Mouse (Mus musculus) naive thymus-derived CD4-positive, alpha-beta T cell, adult 2 months (primary cell): ENCODE results near the gene R3hdml.
"Not testable (repeated sequence)": the region's sequence is repeated elsewhere in the genome, so short reads cannot be mapped to it uniquely, and the experiment has no call there.

Source experiments
- DNase-seq: peaks from one replicate; pipeline ENCODE4 v3.0.0-alpha.2; 2011; ENCODE audit warnings: low read depth

The R3hdml gene

GRCm38 (mm10) chr2:163492018-163492417, at the start of gene R3hdml:
TSS of gene R3hdml (plus strand) at chr2:163492318.
- no peak for DNase-seq

- no peak for DNase-seq
Measured at GRCm38 (mm10) chr2:163443543-163443942, 48.6 kb upstream of the R3hdml start.

DNA sequence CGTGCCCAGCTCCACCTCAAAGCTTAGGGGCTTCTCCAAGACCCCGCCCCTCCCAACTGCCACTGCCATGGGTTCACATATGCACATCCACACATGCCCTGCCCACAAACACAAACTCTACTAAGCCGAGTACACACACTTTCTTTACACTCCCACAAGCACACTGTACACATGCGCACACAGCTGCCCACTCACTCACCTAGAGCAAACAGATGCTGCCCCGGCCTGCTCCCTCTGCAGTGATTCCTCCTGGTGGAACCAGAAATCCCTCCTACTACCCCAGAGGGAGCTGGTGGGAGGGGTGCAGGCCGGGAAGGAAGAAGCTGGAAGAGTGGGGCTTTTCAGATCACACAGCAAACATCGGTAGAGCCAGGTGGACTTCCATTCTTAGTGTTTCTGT, 48.1 kb upstream of the R3hdml start:
- DNase-seq = no peak

- DNase-seq = no peak
Measured at GRCm38 (mm10) chr2:163447375-163447774, 44.7 kb upstream of the R3hdml start.

GRCm38 (mm10) chr2:163449276-163449675, 42.8 kb upstream of the R3hdml start:
- no peak for DNase-seq

DNA sequence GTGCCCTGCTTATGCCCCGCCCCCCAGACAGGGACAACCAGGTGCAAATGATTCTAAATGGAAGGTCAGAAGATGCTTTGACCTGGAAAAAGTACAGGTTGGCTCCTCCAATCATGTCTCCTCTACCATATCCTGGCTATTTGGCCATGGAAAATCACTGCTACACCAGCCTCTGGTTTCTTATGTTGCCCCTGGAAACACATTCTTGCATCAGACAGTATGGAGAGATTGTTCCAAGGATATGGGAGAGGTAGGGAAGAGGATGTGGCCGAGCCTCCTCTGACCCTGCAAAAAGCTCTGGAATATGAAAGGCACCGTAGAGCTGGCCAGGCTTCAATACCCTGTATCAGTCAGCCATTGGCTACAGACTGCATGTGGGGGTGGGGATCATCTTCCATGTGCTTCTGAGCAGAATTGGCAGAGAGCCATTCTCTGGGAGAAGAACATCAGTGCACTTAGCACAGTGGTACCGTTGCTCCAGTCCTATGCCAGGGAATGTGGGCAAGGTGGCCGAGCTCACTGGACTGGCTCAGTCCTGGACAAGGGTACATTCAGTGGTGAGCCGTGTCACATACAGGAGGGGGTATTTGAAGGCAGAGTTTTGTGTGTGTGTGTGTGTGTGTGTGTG, 41.3 kb upstream of the R3hdml start:
- DNase-seq = no peak

DNA sequence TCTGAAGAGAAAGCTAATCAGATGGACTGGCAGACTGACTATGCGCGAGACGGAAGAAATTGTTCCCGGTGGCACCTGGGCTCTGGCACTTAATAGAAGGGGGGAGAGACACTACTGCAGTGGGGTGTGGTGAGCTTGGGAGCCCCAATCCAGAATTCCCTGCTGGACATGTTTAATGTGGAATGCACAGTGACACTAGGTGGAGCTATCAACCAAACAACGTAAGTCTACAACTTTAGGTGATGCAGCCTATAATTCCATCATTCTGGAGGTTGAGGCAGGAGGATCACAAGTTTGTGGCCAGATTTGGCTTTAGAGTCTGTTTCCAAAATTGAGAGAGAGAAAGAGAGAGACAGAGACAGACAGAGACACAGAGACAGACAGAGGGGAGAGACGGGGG, 39.4 kb upstream of the R3hdml start:
- no peak for DNase-seq

GRCm38 (mm10) chr2:163453378-163453777, 38.7 kb upstream of the R3hdml start:
- DNase-seq = no peak

DNA sequence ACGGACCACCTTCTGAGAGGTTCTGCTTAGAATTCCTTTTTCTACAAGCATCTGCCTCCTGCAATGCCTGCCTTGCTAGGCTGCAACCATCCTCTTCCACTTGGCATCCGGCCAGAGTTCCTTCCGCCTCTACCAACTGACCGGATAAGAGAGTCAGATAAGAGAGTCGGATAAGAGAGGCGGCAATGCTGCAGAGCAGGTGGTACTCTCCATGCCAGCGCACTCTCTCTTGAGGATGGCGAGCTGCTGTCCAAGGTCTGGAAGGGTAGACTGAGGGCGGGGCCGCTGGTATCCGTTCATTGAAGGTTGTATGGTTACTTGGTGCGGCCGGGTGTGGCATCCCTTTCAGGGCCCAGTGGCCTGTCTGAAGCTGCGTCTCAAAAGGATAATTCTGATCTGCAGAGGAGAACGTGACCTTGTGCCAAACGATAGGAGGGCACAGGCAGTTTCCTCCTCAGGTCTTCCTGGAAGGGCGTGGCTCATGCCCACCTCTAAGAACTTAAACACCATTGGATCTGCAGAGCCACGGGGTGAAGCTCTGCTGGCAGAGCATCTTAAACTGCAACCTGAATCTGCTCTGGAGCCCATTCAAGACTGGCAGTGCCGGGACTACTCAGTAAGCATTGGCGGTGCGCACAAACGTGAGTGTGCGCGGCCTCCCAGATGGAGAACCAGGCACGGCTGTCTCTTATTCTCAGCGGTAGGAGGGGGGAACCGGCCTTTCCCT, 33.4 kb upstream of the R3hdml start:
- no peak for DNase-seq

DNA sequence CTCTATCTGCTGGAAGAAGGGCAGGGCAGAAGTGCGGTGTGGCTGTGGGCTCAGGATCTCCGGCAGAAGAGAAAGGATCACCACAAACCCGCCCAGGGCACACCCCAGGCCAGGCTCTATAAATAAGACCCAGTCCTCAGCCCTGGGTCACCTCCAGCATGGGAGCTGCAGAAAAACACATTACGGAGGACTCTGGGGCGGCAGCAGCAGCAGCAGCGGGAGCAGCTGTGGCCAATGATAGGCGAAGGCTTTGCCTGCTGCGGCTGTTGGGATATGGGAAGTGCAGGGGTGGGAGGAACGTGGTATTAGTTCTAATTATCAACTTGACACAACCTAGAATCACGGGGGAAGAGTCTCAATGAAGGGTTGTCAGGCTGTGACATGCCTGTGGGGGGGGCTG, 32.7 kb upstream of the R3hdml start:
- no peak for DNase-seq

DNA sequence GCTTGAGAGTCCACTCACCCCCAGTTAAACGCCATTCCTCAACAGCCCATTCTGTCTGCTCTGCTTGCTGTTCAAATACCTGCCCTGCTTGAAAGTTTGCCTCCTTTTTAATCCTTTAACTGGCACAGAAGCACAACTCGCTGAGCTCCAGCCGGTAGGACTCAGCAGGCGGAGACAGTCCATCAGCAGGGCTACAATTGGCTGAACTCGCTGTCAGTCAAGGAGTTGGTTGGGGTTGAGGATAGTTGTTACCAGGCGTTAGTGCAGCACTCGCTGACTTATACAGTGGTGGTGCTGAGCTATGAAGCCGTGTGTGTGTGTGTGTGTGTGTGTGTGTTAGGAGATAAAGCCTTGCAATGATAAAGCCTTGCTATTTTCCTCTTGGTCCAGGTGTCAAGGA, 31.5 kb upstream of the R3hdml start:
- DNase-seq = no peak

DNA sequence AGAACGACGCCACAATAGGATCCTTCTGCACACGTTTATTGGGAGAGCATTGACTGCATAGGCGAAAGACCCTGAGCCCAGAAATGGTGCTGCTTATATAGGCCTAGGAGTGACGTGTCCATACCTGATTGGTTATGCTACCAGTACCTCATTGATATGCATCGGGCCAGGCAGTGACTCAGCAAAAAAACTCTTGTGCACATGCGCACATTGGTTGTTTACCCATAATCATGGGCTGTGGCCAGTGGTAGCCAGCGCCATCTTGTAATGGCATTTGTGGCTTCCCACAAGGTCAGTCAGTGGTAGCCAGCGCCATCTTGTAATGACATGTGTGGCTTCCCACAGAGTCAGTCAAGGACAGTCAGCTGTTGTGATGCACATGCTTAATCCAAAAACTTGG, 30.8 kb upstream of the R3hdml start:
- not testable (repeated sequence) for DNase-seq

DNA sequence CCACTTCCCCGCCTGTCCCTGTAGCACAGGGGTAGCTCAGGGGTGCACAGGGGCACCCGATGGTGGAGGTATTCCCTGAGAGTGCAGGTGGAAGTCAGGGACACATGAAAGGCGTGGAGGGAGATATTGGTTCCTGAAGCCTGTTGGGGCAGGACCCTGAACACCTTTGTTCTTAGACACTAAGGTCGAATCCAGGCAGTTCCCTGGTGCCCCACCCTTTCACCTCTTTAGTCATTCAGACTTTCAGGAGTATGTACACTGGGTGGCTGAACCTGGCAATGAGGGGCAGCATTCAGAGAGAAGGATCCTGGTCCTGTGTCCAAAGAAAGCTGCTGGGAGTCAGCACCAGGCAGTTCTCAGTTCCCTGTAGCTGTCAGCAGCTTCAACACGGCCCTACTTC, 29.7 kb upstream of the R3hdml start:
- no peak for DNase-seq

GRCm38 (mm10) chr2:163462801-163463200, 29.3 kb upstream of the R3hdml start:
- DNase-seq = no peak

- no peak for DNase-seq
Measured at GRCm38 (mm10) chr2:163463251-163463769, 28.8 kb upstream of the R3hdml start.

DNA sequence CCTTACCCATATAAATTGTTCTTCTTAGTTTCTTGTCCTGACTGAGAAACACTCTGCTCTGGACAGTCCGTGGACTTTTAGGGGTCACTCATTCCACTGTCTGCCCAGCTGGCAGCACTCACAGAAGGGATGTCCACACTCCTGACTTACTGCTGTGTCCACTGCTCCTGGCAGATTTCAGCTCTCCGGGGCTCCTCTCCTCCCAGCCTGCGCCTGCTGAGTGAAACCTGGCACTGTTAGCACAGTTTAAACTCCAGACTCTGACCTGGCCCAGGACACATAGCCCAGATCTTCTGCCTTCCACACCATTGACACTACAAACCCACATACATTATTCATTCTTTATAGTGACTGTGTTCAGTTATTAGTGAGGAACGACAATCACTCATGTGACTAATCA, 28.1 kb upstream of the R3hdml start:
- DNase-seq = no peak

- no peak for DNase-seq
Measured at GRCm38 (mm10) chr2:163464562-163464961, 27.6 kb upstream of the R3hdml start.

GRCm38 (mm10) chr2:163466771-163467170, 25.3 kb upstream of the R3hdml start:
- DNase-seq = no peak

DNA sequence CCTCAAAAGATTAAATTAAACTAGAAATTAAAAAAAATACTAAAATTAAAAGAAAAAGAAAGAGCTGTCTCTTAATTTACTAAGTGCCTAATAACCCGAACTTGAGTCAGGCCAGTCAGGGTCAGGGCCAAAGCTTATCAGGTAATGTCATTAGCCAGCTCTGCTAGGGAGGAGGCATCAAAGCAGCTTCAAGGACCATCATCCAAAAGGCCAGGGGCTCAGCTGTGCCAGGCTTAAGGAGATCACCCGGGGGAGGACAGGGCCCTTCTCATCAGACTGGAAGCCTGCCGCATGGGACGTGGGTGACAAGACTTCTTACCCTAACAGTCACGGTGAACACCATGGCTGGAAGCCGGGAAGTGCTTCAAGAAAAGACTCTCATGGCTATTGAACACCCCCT, 24.5 kb upstream of the R3hdml start:
- no peak for DNase-seq

- no peak for DNase-seq
Measured at GRCm38 (mm10) chr2:163468866-163469265, 23.3 kb upstream of the R3hdml start.

DNA sequence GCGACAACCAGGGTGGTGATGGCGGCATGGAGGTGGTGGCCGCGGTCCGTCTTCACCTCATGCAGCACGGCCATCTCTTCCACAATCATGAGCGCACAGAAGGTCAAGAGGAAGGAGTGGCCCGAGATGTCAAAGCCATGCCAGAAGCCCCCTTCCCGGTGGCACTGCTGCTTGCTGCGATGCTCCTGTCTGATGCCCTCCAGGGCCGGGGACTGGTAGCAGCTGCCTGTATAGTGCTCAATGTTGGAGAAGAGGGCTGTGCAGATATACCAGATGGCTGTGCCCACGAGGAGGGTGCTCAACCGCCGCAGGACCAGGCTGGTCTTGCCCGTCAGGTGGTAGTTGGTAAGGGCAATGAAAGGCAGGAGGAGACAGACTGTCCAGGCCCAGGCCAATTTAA, 22.4 kb upstream of the R3hdml start:
- DNase-seq = no peak

GRCm38 (mm10) chr2:163471136-163471535, 21.0 kb upstream of the R3hdml start:
- peak; percentile 6 for DNase-seq

DNA sequence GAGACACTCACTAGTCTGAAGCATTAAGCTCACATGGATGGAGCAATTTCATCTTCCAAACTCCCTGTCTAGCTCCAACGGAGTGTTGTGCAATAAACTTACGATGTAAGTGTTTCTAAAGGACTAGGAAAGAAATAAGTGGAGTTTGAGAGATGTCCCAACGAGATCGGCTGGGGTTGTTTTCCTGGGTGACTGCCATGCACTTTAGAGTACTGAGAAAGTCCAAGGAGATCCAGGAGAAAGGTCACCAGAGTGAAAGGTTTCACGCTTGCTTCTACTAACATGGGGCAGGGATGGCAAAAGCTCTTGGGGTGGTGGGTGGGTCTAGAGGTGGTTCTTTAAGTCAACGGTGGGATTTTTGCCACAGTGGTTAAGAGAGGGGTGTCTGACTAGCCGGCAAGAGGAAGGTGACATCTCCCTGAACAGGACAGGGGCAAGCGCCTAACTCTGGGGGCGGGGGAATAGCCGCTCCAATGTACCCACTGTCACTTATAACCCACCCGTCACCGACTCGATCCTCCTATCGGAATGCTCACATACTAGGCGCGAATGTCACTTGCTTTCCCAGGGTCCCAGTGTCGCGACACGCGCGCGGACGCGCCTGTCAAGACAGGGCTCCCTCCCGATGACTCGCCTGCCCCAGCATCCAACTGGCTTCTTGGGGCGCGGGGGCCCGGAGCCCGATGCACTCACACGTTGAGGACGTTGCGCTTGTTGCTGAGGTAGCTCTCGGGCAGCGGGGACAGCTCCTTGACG, 20.2 kb upstream of the R3hdml start:
- DNase-seq = no peak
